Mouse (Mus musculus) bone marrow, adult 2 months (tissue): ENCODE measurements around the gene Gm42372. TPM values are rescaled to one million over a fixed set of nuclear protein-coding genes. Genes with fewer than 3 reads are reported as not detected.

ENCODE experiments used
- H3K27ac ChIP-seq: fragments of 200-500 bp; 2 replicates; pipeline ENCODE4 v1.5.1; 2012; ENCODE audit warnings: low read depth, mild to moderate bottlenecking, control low read depth, inconsistent platforms, low read length; ENCODE audit not compliant: control insufficient read depth, poor library complexity, insufficient read depth
- H3K4me1 ChIP-seq: fragments of 200-500 bp; 2 replicates; pipeline ENCODE4 v1.6.1; 2011; ENCODE audit warnings: low read length; ENCODE audit not compliant: control insufficient read depth, insufficient read depth
- H3K4me3 ChIP-seq: fragments of 200-500 bp; replicated peaks from 2 replicates; pipeline ENCODE3; 2011; ENCODE audit warnings: mild to moderate bottlenecking, low read depth, low read length, control low read depth; ENCODE audit not compliant: control insufficient read depth
- CTCF ChIP-seq: fragments of 200-500 bp; IDR thresholded peaks from 2 replicates; pipeline ENCODE4 v1.5.1; 2011; ENCODE audit warnings: low read length, control low read depth; ENCODE audit not compliant: control insufficient read depth, insufficient read depth
- POLR2A ChIP-seq: fragments of 200-500 bp; IDR thresholded peaks from 2 replicates; pipeline ENCODE4 v1.6.1; 2011; ENCODE audit warnings: low read depth, mild to moderate bottlenecking, control low read depth, low read length, borderline replicate concordance; ENCODE audit not compliant: control insufficient read depth
- WGBS: fragments of 180-500 bp; shearing (Covaris S2); methylation state at CpG from one replicate; pipeline ENCODE4 v1.1.7; 2018; 5-methylcytosine and 5-hydroxymethylcytosine counted together
- polyA plus RNA-seq: library from polyadenylated mRNA; stranded (reverse); fragments of >200 nt; gene quantifications from 2 replicates; pipeline ENCODE4 v1.2.4, GENCODE M21; 2011; ENCODE audit warnings: low replicate concordance; ENCODE audit not compliant: missing spikeins, insufficient read depth, insufficient read length

Gm42372 gene
- polyA plus RNA-seq, 1 experiment = 1.9 TPM

GRCm38 (mm10) chr7:17028923-17029322 is 46.0 kb downstream of the Gm42372 start:
- WGBS = 84% methylated on average over 7 of the region's 7 CpGs
- Histone ChIP-seq H3K4me1 (peaks cover 10% of the 10 kb centered on the region), H3K27ac (no peak overlapping the region), H3K4me3 (no peak overlapping the region)
- TF ChIP-seq CTCF (no peak), POLR2A (no peak)

- WGBS = 64% methylated on average over 7 of the region's 7 CpGs
These were observed 47.4 kb downstream of the Gm42372 start for GRCm38 (mm10) chr7:17030239-17030638.

More at GRCm38 (mm10) chr7:17030239-17030638, 47.4 kb downstream of the Gm42372 start:
- TF ChIP-seq CTCF = no peak
- H3K4me1 ChIP-seq = peaks cover 7% of the 10 kb centered on the region
- H3K4me3 ChIP-seq = no peak overlapping the region
- H3K27ac ChIP-seq = no peak overlapping the region

Other genes with a start within 250 kb of the Gm42372 start
- 173 and 200 TPM in 2 replicates for gene Ap2s1, start 244.7 kb upstream of the Gm42372 start, polyA plus RNA-seq
- gene Slc1a5, start 201.7 kb upstream of the Gm42372 start, polyA plus RNA-seq = 186 and 343 TPM in 2 replicates
- 41.2 and 92.7 TPM in 2 replicates for gene Strn4, start 167.2 kb upstream of the Gm42372 start, polyA plus RNA-seq
- gene Fkrp, start 166.4 kb upstream of the Gm42372 start, polyA plus RNA-seq = 4.7 and 7.2 TPM in 2 replicates
- gene Prkd2, start 140.2 kb upstream of the Gm42372 start, polyA plus RNA-seq = 22.7 and 34.2 TPM in 2 replicates
- gene Dact3, start 107.8 kb upstream of the Gm42372 start, polyA plus RNA-seq = 0.54 and 1.7 TPM in 2 replicates
- gene Gng8, start 91.3 kb upstream of the Gm42372 start, polyA plus RNA-seq = not detected in 2 replicates
- gene Ptgir, start 76.6 kb upstream of the Gm42372 start, polyA plus RNA-seq = 8.3 and 13.0 TPM in 2 replicates
- 307 and 376 TPM in 2 replicates for gene Calm3, start 59.0 kb upstream of the Gm42372 start, polyA plus RNA-seq
- not detected in 2 replicates for gene Pnmal2, start 38.4 kb upstream of the Gm42372 start, polyA plus RNA-seq
- gene Pnmal1, start 23.4 kb upstream of the Gm42372 start, polyA plus RNA-seq = not detected in 2 replicates
- gene Ccdc8, start 9.6 kb downstream of the Gm42372 start, polyA plus RNA-seq = 1.4 and 2.5 TPM in 2 replicates
- 30.6 and 70.5 TPM in 2 replicates for gene Ppp5c, start 44.8 kb downstream of the Gm42372 start, polyA plus RNA-seq
- gene Hif3a, start 79.3 kb downstream of the Gm42372 start, polyA plus RNA-seq = 1.8 and 3.3 TPM in 2 replicates
- gene Psg16, start 91.0 kb downstream of the Gm42372 start, polyA plus RNA-seq = 1.1 and 1.6 TPM in 2 replicates
- gene Ceacam3, start 167.2 kb downstream of the Gm42372 start, polyA plus RNA-seq = not detected in 2 replicates
- gene Psg29, start 220.4 kb downstream of the Gm42372 start, polyA plus RNA-seq = not detected in 2 replicates